Mouse (Mus musculus) liver, embryonic 14.5 days (tissue): Measurements from ENCODE around the gene Stx7.

Experiments used
- CTCF ChIP-seq: IDR thresholded peaks from 2 replicates; pipeline ENCODE4 v1.5.1; 2016; ENCODE audit warnings: antibody characterized with exemption, low read depth, control low read depth
- EP300 ChIP-seq: IDR thresholded peaks from 2 replicates; pipeline ENCODE4 v1.6.1; 2016; ENCODE audit warnings: antibody characterized with exemption, low read depth

GRCm38 (mm10) chr10:24165526-24166055, 16.5 kb downstream of the Stx7 start:
- no peak for TF ChIP-seq CTCF
- no peak for TF ChIP-seq EP300
